Mouse (Mus musculus) liver, embryonic 14.5 days (tissue): Measurements from ENCODE around the gene Ccl9.

Experiments
- CTCF ChIP-seq: IDR thresholded peaks from 2 replicates; pipeline ENCODE4 v1.5.1; 2016; ENCODE audit warnings: antibody characterized with exemption, low read depth, control low read depth
- EP300 ChIP-seq: IDR thresholded peaks from 2 replicates; pipeline ENCODE4 v1.6.1; 2016; ENCODE audit warnings: antibody characterized with exemption, low read depth

DNA sequence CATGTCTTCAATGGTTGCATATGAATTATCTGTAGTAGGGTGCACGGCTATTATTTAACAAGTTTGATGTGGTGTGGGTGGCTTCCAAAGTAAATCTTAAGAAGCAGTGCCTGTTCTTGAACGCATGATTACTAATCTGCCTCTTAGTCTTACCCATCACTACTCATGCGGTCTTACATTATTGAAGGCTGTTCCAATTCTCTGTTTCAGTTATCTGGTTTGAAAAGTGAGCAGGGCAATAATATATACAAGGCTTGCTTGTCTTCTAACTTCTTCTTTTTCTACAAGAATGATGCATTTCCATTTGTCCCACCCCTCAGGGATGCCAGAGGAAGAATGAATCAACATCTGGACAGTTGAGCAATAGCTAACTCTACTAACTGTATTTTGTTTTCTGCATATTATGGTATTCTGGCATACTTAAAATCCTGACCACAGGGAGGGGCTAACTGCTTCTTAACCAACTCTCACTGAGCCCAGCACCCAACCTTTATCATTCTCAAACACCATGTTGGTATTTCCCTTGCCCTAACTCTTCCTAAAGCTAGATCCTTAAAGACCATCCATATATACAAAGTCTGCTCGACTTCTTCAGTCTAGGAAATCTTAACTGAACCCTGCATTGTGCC is 1.4 kb downstream of the Ccl9 start:
- TF ChIP-seq EP300 (no peak), CTCF (no peak)
